Mouse (Mus musculus) cerebellum, adult 2 months (tissue): ENCODE measurements around the gene Myadml2.

Experiments
- CTCF ChIP-seq: fragments of 200-500 bp; IDR thresholded peaks from 2 replicates; pipeline ENCODE4 v1.5.1; 2011; ENCODE audit warnings: low read depth, mild to moderate bottlenecking, control low read depth, low read length, moderate library complexity, borderline replicate concordance; ENCODE audit not compliant: insufficient read depth
- POLR2A ChIP-seq: fragments of 200-500 bp; IDR thresholded peaks from 2 replicates; pipeline ENCODE4 v1.6.1; 2011; ENCODE audit warnings: low read length, control low read depth, borderline replicate concordance; ENCODE audit not compliant: insufficient read depth

GRCm38 (mm10) chr11:120615167-120615566 is 32.8 kb downstream of the Myadml2 start:
- TF ChIP-seq CTCF (no peak), POLR2A (no peak)
